Mouse (Mus musculus) forebrain, embryonic 10.5 days (tissue): ENCODE results near the gene Srsf11. TPM values are rescaled to one million over a fixed set of nuclear protein-coding genes. Genes with fewer than 3 reads are reported as not detected.

Source experiments
- DNase-seq: peaks from one replicate; pipeline ENCODE4 v3.0.0-alpha.2; 2017; ENCODE audit warnings: low spot score; ENCODE audit errors: extremely low spot score
- H3K27ac ChIP-seq: fragments of 300-500 bp; sonication (generic); 2 replicates; pipeline ENCODE4 v1.5.1; 2016; ENCODE audit warnings: mild to moderate bottlenecking
- H3K27me3 ChIP-seq: fragments of 300-500 bp; sonication (generic); 2 replicates; pipeline ENCODE4 v1.6.1; 2016; ENCODE audit warnings: mild to moderate bottlenecking; ENCODE audit not compliant: poor library complexity, severe bottlenecking
- H3K36me3 ChIP-seq: fragments of 300-500 bp; sonication (generic); replicated peaks from 2 replicates; pipeline ENCODE4 v1.6.1; 2016; ENCODE audit warnings: mild to moderate bottlenecking, moderate library complexity
- H3K4me1 ChIP-seq: fragments of 300-500 bp; sonication (generic); 2 replicates; pipeline ENCODE4 v1.6.1; 2016
- H3K4me3 ChIP-seq: fragments of 300-500 bp; sonication (generic); 2 replicates; pipeline ENCODE4 v1.5.1; 2016; ENCODE audit warnings: mild to moderate bottlenecking, moderate library complexity
- H3K9me3 ChIP-seq: fragments of 300-500 bp; sonication (generic); 2 replicates; pipeline ENCODE4 v1.6.1; 2016; ENCODE audit warnings: mild to moderate bottlenecking, moderate library complexity
- WGBS: fragments of 180-500 bp; shearing (Covaris S2); methylation state at CpG from one replicate; pipeline ENCODE4 v1.1.7; 2016; 5-methylcytosine and 5-hydroxymethylcytosine counted together
- polyA plus RNA-seq: library from polyadenylated mRNA; unstranded; fragments of >200 nt; fragmentation: Nextera tagmentation; extraction: Ambion mirVana; gene quantifications from 2 replicates; pipeline ENCODE4 v1.2.1, GENCODE M21; 2016

The Srsf11 gene
- polyA plus RNA-seq = 317 and 330 TPM in 2 replicates

DNA sequence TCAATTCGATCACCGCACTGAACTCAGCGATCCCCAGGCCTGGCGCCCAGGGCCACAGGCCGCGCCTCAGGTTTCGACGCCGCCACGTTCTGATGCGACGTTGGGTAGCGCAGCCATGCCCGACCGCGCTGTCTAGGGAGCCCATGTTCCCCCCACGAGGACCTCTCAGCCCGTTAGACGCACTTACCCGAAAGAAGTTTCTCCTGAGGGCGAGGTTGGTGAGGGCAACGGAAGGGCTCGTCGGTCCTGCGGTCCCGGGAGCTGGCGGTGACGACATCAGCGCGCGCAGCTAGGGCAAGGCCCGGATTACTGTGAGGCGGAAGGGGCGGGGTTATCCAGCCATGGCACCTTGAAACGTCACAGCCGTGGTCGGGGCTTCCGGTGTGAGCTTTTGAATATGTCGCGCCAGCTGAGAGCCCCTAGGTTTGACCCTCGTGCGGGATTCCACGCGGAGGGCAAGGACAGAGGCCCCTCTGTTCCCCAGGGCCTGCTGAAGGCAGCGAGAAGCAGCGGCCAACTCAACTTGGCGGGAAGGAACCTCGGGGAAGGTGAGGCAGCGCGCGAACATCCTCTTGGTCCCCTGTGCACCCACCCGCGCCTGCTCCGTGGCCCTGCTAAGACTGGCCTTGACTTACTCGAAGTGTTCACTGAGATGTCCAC is at the start of gene Srsf11, which contains the start of gene Lrrc40:
TSS of gene Srsf11 (minus strand) at position 311 of the 660 bp plus-strand sequence.
TSS of gene Lrrc40 (plus strand) at position 334 of the 660 bp plus-strand sequence.
- DNase-seq = peak; percentile 93
- Histone ChIP-seq H3K27me3 (no peaks in the 10 kb centered on the region), H3K9me3 (no peaks in the 10 kb centered on the region), H3K4me3 (peak within 1 kb of the TSS; percentile 77), H3K27ac (peak within 1 kb of the TSS; percentile 95), H3K4me1 (peaks cover 33% of the 10 kb centered on the region), H3K36me3 (0 out of 2 replicates have a peak, but pooled peaks cover 8% of the 10 kb centered on the region)
- WGBS = under 1% methylated on average over 55 of the region's 55 CpGs

GRCm38 (mm10) chr3:158077828-158078227 is 41.4 kb upstream of the Srsf11 start:
- no peaks in the 10 kb centered on the region for H3K9me3 ChIP-seq
- no peaks in the 10 kb centered on the region for H3K27me3 ChIP-seq
- H3K4me3 ChIP-seq = no peak overlapping the region
- no peaks in the 10 kb centered on the region for H3K36me3 ChIP-seq
- WGBS = 81% methylated on average over 5 of the region's 5 CpGs
- H3K27ac ChIP-seq = no peak overlapping the region
- no peaks in the 10 kb centered on the region for H3K4me1 ChIP-seq
- DNase-seq = no peak

- Histone ChIP-seq H3K36me3 (no peaks in the 10 kb centered on the region), H3K27ac (no peak overlapping the region), H3K27me3 (no peaks in the 10 kb centered on the region), H3K9me3 (no peaks in the 10 kb centered on the region), H3K4me1 (no peaks in the 10 kb centered on the region), H3K4me3 (no peak overlapping the region)
- WGBS = 61% methylated on average over 1 of the region's 1 CpGs
- DNase-seq = no peak
These were observed 40.9 kb upstream of the Srsf11 start for GRCm38 (mm10) chr3:158077380-158077772.

GRCm38 (mm10) chr3:158076685-158077379 is 40.4 kb upstream of the Srsf11 start:
- H3K4me3 ChIP-seq = no peak overlapping the region
- no peaks in the 10 kb centered on the region for H3K36me3 ChIP-seq
- H3K27me3 ChIP-seq = no peaks in the 10 kb centered on the region
- 47% methylated on average over 4 of the region's 4 CpGs for WGBS
- no peaks in the 10 kb centered on the region for H3K4me1 ChIP-seq
- no peaks in the 10 kb centered on the region for H3K9me3 ChIP-seq
- no peak overlapping the region for H3K27ac ChIP-seq
- DNase-seq = no peak

GRCm38 (mm10) chr3:158075004-158075403 is 38.6 kb upstream of the Srsf11 start:
- no peak overlapping the region for H3K27ac ChIP-seq
- no peak overlapping the region for H3K4me3 ChIP-seq
- H3K27me3 ChIP-seq = no peaks in the 10 kb centered on the region
- H3K4me1 ChIP-seq = no peaks in the 10 kb centered on the region
- no peaks in the 10 kb centered on the region for H3K9me3 ChIP-seq
- 0 out of 2 replicates have a peak, but pooled peaks cover 3% of the 10 kb centered on the region for H3K36me3 ChIP-seq
- 92% methylated on average over 2 of the region's 2 CpGs for WGBS
- DNase-seq = no peak

DNA sequence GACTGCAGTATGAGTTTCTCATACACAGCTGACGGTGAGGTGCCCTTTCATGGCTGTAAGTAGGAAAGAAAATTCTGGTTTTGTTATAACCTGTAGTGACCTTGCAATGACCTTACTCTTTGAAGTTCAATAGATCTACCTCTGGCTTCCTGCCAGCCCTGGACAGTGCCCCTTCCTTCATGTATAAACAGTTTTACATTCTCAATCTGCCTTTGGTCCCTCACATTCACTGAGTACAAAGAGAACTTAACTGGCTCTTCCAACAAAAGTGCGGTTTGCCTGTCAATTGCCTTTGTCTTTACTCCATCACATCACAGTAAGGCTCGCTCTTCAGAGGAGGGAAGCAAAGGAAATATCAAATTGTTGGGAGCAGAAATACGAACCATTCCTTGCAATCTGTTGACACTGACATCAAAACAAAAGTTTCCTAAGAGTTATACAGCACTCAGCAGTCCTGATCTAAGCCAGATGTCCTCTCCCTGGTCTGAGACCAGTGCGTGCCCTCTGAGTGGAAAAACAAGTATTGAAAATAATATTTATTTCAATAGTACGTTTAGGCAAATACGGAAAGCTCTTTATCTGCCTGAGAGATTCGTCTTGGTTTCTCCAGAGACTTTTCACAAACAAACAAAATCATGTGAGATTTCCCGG is 32.3 kb upstream of the Srsf11 start:
- DNase-seq = no peak
- Histone ChIP-seq H3K36me3 (peaks cover 36% of the 10 kb centered on the region), H3K9me3 (no peaks in the 10 kb centered on the region), H3K27ac (no peak overlapping the region), H3K27me3 (no peaks in the 10 kb centered on the region), H3K4me1 (no peaks in the 10 kb centered on the region), H3K4me3 (no peak overlapping the region)
- WGBS = 82% methylated on average over 9 of the region's 9 CpGs

DNA sequence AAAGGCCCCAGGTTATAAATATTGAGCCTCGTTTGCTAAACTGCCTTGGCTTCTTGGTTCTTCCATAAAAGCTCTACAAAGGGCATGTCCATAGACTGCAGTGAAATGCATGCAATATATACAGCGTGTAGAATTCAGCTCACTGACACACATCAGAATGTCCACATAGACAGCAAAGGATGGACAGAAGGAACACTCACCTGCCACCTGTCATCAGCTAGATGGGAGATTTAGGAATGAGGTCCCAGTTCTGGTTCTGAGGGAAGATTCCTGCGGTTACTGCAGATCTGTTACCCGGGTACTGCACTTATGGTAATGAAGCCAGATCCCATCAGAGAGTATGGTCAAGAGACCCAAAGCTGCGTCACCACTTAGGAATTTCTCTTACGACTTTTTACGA is 31.5 kb upstream of the Srsf11 start:
- Histone ChIP-seq H3K36me3 (peaks cover 40% of the 10 kb centered on the region), H3K4me3 (no peak overlapping the region), H3K27me3 (no peaks in the 10 kb centered on the region), H3K27ac (no peak overlapping the region), H3K9me3 (no peaks in the 10 kb centered on the region), H3K4me1 (no peaks in the 10 kb centered on the region)
- no peak for DNase-seq
- 92% methylated on average over 7 of the region's 7 CpGs for WGBS

DNA sequence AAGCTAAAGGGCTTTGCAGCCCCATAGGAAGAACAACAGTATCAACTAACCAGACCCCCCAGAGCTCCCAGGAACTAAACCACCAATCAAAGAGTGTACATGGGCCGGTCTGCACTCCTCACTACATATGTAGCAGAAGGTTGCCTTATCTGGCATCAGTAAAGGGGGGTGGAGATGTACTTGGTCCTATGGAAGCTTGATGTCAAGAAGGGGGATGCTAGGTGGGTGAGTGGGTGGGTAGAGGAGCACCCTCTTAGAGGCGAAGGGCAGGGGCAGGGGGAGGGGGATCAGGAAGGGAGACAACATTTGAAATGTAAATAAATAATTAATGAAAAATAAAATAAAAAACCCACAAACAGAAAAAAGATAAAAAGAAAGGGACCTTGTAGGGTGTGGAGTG is 28.8 kb upstream of the Srsf11 start:
- Histone ChIP-seq H3K9me3 (no peaks in the 10 kb centered on the region), H3K27ac (no peak overlapping the region), H3K4me1 (no peaks in the 10 kb centered on the region), H3K27me3 (no peaks in the 10 kb centered on the region), H3K36me3 (peaks cover 51% of the 10 kb centered on the region), H3K4me3 (no peak overlapping the region)
- DNase-seq = no peak
- 90% methylated on average over 2 of the region's 2 CpGs for WGBS

GRCm38 (mm10) chr3:158061811-158062523 is 25.5 kb upstream of the Srsf11 start:
- 92% methylated on average over 5 of the region's 5 CpGs for WGBS
- peaks cover 74% of the 10 kb centered on the region for H3K36me3 ChIP-seq

DNA sequence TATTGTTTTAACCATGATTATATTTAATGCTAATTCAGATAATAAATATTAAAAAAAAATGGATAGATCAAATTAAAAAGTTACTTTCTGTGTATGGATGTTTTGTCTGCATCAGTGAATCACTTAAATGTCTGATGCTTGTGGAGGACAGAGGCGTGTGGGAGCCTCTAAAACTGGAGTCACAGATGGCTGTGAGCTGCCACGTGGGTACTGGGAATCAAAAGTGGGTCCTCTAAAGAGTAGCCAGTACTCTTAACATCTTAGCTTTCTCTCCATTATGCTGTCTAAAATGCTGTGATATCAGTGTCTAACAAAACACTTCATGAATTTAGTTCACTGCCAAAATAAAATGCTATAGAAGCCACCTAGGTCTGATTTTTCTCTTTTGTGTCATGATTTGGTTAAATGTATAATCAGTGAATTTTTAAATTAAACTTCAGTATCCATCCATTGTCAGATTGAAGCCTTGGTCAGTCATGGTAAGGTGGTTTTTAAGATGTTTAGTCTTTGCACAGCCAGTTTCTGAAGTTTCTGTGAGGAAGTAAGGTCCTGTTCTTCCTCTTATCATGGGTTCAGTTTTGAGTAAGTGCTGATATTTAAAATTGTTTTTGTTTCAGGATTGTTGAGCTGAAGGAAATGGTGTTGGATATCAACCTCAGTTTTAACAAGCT is 24.3 kb upstream of the Srsf11 start:
- Histone ChIP-seq H3K36me3 (peaks cover 78% of the 10 kb centered on the region), H3K4me3 (no peak overlapping the region), H3K9me3 (no peaks in the 10 kb centered on the region), H3K27me3 (no peaks in the 10 kb centered on the region), H3K4me1 (no peaks in the 10 kb centered on the region), H3K27ac (no peak overlapping the region)
- WGBS = 86% methylated on average over 2 of the region's 2 CpGs
- DNase-seq = no peak

More at GRCm38 (mm10) chr3:158061811-158062523, 25.5 kb upstream of the Srsf11 start:
- Histone ChIP-seq H3K4me1 (no peaks in the 10 kb centered on the region), H3K4me3 (no peak overlapping the region), H3K27ac (no peak overlapping the region), H3K9me3 (no peaks in the 10 kb centered on the region), H3K27me3 (no peaks in the 10 kb centered on the region)
- DNase-seq = no peak

DNA sequence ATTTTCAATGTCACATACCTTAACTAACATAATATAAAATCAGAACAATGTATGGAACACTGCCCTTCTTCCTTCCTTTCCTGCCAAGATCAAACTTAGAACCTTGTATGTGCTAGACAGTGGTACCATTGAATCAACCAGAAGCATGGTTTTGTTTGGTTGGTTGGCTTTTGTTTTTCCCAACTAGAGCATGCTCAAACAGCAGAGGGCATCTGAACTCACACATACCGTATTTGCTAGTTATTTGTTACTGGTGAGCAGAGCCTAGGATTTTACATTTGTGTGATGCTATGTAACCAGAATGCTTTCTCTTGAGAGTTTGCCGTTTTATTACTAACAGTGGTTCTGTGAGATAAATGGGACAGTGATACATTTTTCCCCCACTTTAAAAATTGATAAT is 13.1 kb upstream of the Srsf11 start:
- peaks cover 68% of the 10 kb centered on the region for H3K36me3 ChIP-seq
- H3K27me3 ChIP-seq = no peaks in the 10 kb centered on the region
- no peaks in the 10 kb centered on the region for H3K4me1 ChIP-seq
- DNase-seq = no peak
- H3K9me3 ChIP-seq = no peaks in the 10 kb centered on the region
- H3K4me3 ChIP-seq = no peak overlapping the region
- no peak overlapping the region for H3K27ac ChIP-seq
- WGBS = 86% methylated on average over 2 of the region's 2 CpGs

GRCm38 (mm10) chr3:158040755-158041154 is 4.3 kb upstream of the Srsf11 start:
- Histone ChIP-seq H3K36me3 (peaks cover 11% of the 10 kb centered on the region), H3K4me1 (peaks cover 11% of the 10 kb centered on the region), H3K27ac (no peak overlapping the region), H3K4me3 (no peak overlapping the region), H3K9me3 (no peaks in the 10 kb centered on the region), H3K27me3 (no peaks in the 10 kb centered on the region)
- no peak for DNase-seq
- WGBS = 90% methylated on average over 2 of the region's 2 CpGs
